Mouse (Mus musculus) liver, adult 2 months (tissue): ENCODE data around the gene Agfg2.

ENCODE experiments used
- CTCF ChIP-seq: fragments of 200-500 bp; IDR thresholded peaks from 2 replicates; pipeline ENCODE4 v1.5.1; 2011; ENCODE audit warnings: low read depth, low read length, control low read depth
- POLR2A ChIP-seq: fragments of 200-500 bp; IDR thresholded peaks from 2 replicates; pipeline ENCODE4 v1.6.1; 2011; ENCODE audit warnings: low read length, control low read depth; ENCODE audit not compliant: insufficient read depth; ENCODE audit errors: extremely low read depth

DNA sequence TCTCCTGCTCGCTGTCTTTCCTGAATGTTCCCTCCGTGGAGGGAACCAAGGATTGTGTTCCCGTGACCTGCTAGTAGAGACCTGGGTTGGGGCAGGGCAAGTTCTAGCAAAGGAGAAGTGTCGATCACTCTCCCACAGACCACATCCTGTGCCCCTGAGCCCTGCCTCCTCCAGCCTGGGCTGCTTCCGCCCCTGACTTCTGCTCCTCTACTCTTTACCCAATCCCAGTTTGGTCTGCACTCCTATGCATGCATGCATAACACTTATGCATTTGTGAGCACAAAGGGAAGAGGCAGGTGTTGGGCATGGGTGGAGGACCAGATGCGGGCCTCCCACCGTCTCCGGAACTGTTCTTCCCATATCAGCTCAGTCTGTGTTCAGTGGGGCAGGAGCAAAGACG, 53.4 kb downstream of the Agfg2 start:
- no peak for TF ChIP-seq CTCF
- TF ChIP-seq POLR2A: no peak
